Mouse (Mus musculus) c-Kit-positive CD71-positive TER-119-negative erythroid progenitor cells, embryonic 14.5 days (primary cell): ENCODE measurements around the gene Cpt2.

Experiments used
- DNase-seq: peaks from one replicate; pipeline ENCODE4 v3.0.0-alpha.2; 2013; ENCODE audit warnings: low read depth

Gene Cpt2

DNA sequence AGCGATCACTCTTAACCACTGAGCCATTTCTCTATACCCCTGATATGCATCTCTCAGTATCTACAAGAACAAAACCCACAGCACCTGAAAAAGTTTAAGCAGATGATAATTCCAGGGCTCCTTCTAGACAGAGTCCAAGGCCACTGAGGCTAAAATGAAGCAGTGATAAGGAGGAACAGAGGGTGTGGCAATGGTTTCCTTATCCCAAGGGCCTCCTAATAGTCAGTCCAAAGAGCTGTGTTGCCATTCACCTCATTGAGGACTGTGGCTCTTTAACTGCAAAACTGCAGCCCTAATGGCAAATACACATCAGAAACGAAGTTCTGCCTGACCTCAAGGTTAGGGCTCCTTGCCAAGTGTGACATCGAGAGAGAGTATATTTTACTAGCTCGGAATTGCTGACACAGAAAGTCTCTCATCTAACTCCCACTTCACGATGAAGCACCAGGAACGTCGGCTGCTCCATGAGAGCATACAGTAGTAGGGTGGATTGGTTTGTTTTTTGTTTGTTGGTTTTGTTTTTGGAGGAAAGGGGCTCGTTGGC lies 2.2 kb downstream of the Cpt2 start:
- no peak for DNase-seq

DNA sequence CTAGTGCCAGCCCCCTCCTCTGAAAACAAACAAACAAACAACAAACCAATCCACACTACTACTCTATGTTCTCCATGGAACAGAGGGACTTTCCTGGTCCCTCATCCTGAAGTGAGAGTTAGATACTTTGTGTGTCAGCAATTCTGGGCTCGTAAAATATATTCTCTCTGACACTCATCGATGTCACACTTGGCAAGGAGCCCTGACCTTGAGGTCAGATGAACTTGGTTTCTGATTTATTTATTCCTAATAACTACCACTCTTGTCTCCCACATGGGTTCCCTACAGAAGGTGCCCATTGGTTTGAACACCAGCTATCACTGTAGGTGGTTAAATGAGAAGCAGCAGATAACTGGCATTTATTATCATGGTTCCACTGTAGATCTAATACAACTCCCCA lies 3.1 kb downstream of the Cpt2 start:
- DNase-seq = no peak

- DNase-seq = no peak
These were observed 13.4 kb downstream of the Cpt2 start for GRCm38 (mm10) chr4:107910020-107910419.

GRCm38 (mm10) chr4:107906561-107906960 lies 16.8 kb downstream of the Cpt2 start:
- no peak for DNase-seq

GRCm38 (mm10) chr4:107904252-107904651 lies 19.2 kb downstream of the Cpt2 start:
- DNase-seq = no peak

- DNase-seq = no peak
These were observed 23.2 kb downstream of the Cpt2 start for GRCm38 (mm10) chr4:107900206-107900605.

- no peak for DNase-seq
These were observed 24.0 kb downstream of the Cpt2 start for GRCm38 (mm10) chr4:107899211-107899927.

DNA sequence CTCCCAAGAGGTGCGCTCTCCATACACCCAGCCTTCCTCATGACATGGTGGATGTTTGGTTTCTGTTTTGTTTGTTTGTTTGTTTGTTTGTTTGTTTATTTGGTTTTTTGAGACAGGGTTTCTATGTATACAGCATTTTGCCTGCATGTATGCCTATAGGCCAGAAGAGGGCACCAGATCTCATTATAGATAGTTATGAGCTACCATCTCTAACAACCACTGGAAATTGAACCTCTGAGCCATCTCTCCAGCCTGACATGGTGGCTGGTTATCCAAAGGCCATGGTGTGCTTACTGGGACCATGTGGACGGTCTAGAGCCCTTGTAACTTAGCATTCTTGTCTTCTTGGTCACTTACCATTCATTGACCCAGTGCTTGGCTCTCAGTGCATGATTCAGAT lies 30.7 kb downstream of the Cpt2 start:
- DNase-seq = no peak

GRCm38 (mm10) chr4:107889731-107890432 lies 33.5 kb downstream of the Cpt2 start, which contains the start of gene 0610037L13Rik:
0610037L13Rik (plus strand) TSS chr4:107889813.
- peak; percentile 97 for DNase-seq

- no peak for DNase-seq
These were observed 34.1 kb downstream of the Cpt2 start for GRCm38 (mm10) chr4:107889385-107889730.

DNA sequence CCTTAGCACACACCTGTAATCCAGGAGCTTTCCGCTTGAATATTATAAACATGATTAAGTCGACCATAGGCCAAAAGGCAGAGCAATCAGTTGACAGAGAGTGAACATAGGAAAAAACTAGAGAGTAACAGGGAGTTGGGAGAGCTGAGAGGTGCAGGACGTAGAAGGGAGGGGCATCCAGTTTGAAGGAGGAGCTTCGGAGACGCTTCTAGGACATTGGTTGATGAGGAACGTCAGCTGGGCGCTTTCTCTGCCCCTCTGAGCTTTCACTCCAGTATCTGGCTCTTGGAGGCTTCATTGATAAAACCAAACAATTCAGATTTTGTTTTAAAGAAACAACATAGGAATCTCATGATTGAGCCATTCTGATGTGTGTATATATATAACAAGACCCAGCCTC lies 37.0 kb downstream of the Cpt2 start:
- DNase-seq = no peak

GRCm38 (mm10) chr4:107881631-107882030 lies 41.8 kb downstream of the Cpt2 start:
- DNase-seq = no peak

- DNase-seq = peak; percentile 99
These were observed 44.0 kb downstream of the Cpt2 start, which contains the start of gene Magoh for GRCm38 (mm10) chr4:107879254-107880050. Magoh (plus strand) TSS chr4:107879755.

DNA sequence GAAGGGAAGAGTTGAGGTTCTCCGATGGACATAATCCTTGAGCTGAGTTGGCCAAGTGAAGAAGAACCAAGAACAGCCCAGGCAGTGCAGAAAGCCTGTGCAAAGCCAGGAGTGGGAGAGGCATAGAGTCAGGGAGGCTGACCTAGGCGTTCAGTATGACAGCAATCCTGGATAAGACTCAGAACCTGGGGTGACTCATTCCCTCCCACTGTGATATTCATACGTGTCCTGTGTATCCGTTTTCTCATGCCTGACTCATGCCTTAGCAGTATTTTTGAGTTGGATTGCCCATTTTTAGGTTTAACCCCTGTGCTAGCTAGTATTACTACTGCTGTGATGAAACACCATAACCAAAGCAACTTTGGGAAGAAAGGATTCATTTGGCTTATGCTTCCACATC lies 58.5 kb downstream of the Cpt2 start:
- DNase-seq = no peak

GRCm38 (mm10) chr4:107858995-107859394 lies 64.4 kb downstream of the Cpt2 start:
- no peak for DNase-seq

- DNase-seq = no peak
These were observed 66.3 kb downstream of the Cpt2 start for GRCm38 (mm10) chr4:107856958-107857686.
